Mouse (Mus musculus) telencephalon, adult 2 months (tissue): Measurements from ENCODE around the gene Clmn.
A peak's percentile ranks its signal among the peaks of the same experiment; 100 is the strongest.

Source experiments
- DNase-seq: peaks from one replicate; pipeline ENCODE4 v3.0.0-alpha.2; 2011; ENCODE audit warnings: low read depth, low spot score

The Clmn gene

GRCm38 (mm10) chr12:104880367-104880766, 15.5 kb upstream of the Clmn start:
- no peak for DNase-seq

GRCm38 (mm10) chr12:104879577-104879989, 14.7 kb upstream of the Clmn start:
- DNase-seq: no peak

DNA sequence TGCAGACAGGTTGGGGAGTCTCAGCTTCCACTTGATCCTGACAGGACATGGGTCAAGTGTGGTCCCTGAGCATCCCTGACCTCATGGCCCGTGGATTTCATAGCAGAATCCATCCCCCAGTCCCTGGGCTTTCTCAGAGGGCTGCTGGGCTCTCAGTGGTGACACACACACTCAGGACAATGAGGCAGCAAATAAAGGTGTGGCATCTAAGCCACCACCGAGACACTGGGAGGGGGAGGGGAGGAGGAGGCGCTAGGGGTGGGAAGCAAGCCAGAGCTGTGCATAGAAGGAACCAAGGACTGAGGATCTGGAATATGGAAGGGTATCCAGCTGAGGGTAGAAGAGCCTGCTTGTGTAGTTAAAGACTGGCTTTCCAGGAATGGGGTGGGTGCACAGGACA, 11.2 kb upstream of the Clmn start:
- DNase-seq: no peak

DNA sequence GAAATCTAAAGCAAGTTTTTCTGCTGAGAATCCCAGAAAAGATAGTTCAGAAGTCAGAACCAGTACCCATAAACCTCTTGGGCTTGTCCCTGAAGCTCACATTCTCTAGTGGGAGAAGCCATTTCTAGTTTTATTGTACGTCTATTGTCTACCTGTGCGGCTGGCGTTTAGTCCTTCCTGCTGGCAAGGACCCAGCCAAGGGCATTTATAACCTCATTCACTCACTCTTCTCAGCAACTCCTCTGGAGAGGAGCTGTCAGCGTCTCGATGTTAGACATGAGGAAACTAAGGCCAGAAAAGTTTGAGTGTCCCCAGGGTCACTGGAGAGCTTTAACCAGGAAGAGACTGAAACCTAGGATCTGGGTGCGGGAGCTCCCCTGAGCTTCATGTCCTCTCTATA, 7.1 kb upstream of the Clmn start:
- DNase-seq: no peak

GRCm38 (mm10) chr12:104869737-104870136, 4.9 kb upstream of the Clmn start:
- no peak for DNase-seq

DNA sequence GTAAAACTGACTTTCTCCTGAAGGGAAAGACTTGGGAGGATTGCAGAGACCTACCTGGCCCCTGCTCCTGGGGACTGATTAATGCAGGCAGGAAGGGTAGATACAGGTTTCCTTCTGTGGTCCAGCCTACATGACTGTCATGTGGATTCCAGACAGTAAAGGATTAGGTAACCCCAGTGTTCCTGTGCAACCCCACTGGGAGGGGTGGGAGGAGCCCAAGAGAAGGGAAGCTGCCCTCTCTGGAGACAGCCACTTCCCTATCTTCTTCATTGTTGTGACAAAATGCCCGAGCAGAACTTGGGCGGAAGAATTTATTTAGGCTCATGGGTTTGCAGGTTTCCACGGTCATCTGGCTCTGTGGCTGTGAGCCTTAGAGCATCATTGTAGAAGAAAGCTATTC, 3.6 kb upstream of the Clmn start:
- no peak for DNase-seq

DNA sequence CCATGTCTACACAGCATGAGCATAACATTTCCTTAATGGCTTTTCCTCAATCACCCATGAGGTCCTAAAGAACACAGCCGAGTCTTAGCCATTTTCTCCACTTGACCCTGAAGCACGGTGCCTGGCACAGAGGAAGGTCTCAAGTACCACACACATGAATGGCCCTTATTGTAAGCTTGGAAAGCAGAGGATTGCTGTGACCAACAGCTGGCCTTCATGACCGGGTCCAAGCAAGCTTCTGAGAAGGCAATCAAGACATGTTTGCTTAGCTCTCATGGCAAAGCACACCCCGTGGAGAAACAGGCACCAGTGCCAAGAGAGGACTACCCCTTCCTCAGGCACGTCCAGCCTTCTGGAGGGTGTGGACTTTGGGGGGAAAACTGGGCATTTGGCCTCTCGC, 3.0 kb upstream of the Clmn start:
- DNase-seq: no peak

DNA sequence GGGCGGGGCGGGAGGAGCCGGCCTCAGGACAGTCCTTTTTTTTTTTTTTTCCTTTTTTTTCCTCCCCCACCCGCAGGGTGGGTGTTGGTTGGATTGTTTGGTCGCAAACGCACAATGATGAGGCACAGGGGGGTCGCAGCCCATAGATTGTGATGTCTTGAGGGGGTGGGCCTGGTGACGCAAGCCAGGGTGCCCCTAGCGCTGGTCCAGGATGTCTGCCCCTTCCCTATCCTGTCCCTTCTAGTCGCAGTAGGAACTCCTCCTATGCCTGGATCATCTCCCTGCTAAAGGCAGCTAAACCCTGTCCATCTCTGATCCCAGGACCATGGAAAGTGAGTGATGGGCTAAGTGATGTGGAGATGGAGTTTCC, 275 bp upstream of the Clmn start:
- DNase-seq: no peak

DNA sequence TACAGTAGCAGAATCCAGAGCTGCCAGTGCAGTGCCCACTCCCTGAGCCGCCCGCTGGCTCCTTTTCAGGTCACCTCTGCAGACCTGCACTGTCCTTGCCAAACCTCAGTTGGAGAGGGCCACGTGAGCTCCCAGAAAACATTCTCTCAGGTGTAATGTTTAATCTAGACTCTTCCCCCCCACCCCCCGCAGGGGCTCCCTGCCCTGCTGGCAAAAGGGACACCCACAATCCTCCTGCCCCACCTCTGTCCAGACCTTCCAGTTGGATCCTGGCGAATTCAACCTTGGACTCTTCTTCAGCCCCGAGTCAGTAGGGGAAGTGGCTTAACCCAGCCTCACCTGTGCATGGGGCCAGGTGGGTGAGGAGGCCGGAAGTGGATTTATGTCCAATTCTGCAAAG, 1.2 kb downstream of the Clmn start:
- DNase-seq: no peak

GRCm38 (mm10) chr12:104859140-104859539, 5.7 kb downstream of the Clmn start:
- DNase-seq: peak; percentile 65

GRCm38 (mm10) chr12:104858732-104859131, 6.1 kb downstream of the Clmn start:
- no peak for DNase-seq

DNA sequence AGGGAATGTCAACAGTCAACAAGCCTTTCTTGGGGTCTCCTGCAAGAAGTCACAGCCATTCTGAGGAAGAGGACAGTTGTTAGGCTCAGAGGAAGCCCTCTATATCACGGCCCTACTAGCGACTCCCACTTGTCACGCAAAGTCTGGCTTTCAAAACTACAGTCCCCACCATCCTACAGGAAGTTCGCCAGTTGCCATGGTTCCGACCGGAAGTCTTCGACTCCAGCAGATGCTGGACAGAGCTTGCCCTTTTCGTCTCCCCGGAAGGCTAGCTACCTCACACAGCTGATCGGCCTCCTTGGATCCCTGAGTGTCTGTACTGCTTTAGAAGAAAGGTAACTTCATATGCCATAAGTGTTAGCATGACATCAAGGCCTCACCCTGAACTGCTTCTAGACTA, 7.3 kb downstream of the Clmn start:
- no peak for DNase-seq

- no peak for DNase-seq
Measured at GRCm38 (mm10) chr12:104856540-104856939, 8.3 kb downstream of the Clmn start.

DNA sequence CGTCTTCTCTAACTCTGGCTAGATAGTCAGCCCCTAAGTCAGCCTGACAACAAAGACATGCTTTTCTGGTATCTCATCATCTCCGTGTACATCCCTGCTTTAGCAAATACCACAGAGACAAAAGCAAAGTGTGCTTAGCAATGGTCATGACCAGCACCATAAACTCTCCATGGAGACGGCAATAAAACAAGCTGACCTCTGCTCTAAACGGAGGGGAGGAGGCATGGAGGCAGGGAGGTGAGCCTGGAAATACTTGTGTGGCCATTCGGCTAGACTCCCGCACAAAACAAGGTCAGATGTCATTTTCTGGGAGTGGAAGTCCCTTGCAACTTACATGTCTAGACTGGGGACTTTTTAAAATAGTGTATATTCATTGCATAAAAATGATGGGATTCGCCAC, 9.3 kb downstream of the Clmn start:
- DNase-seq: no peak

- no peak for DNase-seq
Measured at GRCm38 (mm10) chr12:104854826-104855225, 10.1 kb downstream of the Clmn start.

- no peak for DNase-seq
Measured at GRCm38 (mm10) chr12:104853374-104853773, 11.5 kb downstream of the Clmn start.

DNA sequence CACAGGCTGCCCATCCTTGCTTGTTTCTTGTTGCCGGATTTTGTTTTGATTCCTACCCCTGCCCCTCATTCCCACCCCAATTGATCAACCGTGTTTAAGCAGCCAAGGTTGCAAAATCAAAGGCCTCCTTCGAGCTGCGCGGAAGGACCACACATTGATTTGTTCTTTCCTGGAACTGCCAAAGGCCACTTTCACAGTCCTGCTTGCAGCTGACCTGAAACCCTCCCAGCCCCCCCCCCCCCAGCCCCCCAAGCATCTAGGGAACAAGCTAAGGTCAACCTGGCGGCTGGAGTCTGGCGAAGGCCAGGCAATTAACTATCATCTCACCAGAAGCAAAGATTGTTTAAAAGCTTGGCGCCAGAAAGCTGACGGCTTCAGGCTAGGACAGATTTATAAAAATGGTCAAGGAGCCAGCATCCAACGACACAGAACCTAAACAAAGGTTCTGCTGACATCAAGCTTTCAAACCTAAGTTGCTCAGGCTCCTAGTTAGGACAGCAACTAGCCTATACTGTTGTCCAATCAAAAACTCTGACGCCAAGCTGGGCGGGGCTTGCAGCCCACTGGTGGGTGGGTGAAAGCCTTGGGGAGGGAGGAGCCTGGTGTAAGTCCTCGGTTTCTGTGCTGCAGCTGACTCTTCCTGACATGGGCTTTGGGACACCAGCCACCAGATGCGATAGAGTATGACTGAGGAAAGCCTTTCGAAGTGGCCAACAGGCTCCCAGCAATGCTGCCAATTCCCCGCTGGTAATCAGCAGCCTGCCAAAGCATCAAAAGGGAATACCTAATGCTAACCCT, 13.0 kb downstream of the Clmn start:
- peak; percentile 64 for DNase-seq

GRCm38 (mm10) chr12:104850119-104850518, 14.8 kb downstream of the Clmn start:
- peak; percentile 54 for DNase-seq

DNA sequence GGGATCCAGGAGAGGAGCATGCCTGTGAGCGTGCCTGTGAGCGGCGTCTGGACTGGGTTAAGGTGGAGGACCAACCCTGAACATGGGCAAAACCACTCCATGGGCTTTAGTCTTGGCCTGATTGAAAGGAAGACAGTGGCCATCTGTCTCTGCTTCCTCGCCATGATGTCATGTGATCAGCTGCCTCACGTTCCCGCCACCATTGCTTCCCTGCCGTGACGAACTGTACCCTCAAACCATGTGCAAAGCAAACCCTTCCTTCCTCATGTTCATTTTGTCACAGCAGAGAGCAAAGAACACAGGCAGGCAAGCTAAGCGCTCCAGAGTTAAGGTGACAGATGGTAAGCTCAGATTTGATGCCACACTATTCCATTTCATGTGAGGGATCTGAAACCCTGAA, 16.2 kb downstream of the Clmn start:
- no peak for DNase-seq

DNA sequence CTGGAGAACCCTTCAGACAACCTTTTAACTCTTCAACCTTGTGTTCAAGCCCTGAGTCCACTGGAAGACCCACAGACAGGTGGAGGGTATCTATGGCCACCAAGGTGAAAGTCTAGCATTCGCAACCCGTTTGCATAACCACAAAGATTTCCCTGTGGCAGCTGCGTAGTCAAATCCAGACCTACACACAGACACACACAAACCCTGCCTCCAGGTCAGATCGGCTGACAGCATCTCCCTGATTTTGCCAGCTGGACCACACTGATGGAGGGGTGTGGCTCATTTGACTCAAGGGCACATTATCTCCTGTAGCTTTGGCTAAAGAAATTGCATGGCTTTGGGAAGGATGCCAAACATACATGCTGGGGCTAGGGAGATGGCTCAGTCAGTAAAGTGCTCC, 17.6 kb downstream of the Clmn start:
- no peak for DNase-seq

DNA sequence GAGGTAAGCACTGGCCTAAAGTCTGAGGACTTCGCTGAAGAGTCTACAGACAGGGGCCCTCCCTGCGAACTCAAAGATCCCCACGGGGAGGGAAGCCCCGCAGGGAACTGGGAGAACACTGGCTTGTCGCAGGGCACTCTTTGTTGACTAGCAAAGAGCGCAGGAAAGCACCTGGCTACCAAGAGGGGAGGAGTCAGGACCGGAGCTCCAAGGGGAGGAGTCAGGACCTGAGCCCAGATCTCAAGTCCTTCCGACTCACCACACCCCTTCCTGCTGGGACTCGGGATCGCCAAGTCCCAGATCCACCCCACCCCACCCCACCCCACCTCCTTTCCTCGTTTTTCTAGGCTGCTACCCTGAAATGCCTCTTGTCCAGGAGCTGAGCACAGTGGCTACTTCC, 19.2 kb downstream of the Clmn start:
- no peak for DNase-seq

DNA sequence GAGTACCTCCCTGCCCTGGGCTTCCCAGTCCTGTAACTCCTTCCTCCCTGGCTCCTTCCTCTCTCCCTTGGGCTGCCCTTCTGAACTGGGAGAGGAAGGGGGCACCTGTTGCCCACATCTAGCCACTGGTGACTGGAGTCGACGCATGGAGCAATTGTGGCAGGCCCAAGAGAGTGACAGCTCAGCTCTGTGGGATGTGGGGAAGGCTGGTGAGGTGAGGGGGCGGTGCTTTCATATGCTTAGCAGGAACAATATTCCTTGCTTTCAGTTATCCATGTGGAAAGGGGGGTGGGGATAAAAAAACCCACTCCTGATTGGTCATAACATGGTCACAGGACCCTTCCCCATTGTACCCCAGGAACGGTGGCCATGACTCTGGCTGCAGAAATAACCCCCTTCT, 19.9 kb downstream of the Clmn start:
- DNase-seq: no peak

GRCm38 (mm10) chr12:104844279-104844678, 20.6 kb downstream of the Clmn start:
- no peak for DNase-seq

GRCm38 (mm10) chr12:104841256-104841655, 23.6 kb downstream of the Clmn start:
- DNase-seq: no peak
